Mouse (Mus musculus): ENCODE results near the gene Srd5a1.

GRCm38 (mm10) chr13:69577181-69577834 lies 33.9 kb downstream of the Srd5a1 start:
- no peak for TF ChIP-seq POLR2A (IDR thresholded peaks at IDR 0.05; ENCODE audit: extremely low read depth, insufficient read depth, low read length)
- no peak for TF ChIP-seq CTCF (IDR thresholded peaks at IDR 0.05; ENCODE audit: low read depth, low read length)
